Mouse (Mus musculus) olfactory bulb, adult 2 months (tissue): ENCODE measurements around the gene Gdf1.

Source experiments
- CTCF ChIP-seq: fragments of 200-500 bp; IDR thresholded peaks from 2 replicates; pipeline ENCODE4 v1.5.1; 2012; ENCODE audit warnings: low read depth, mild to moderate bottlenecking, low read length, moderate library complexity; ENCODE audit not compliant: insufficient read depth
- POLR2A ChIP-seq: fragments of 200-500 bp; IDR thresholded peaks from 2 replicates; pipeline ENCODE4 v1.6.1; 2012; ENCODE audit warnings: mild to moderate bottlenecking, low read depth, low read length, moderate library complexity; ENCODE audit not compliant: insufficient read depth

GRCm38 (mm10) chr8:70356111-70356510 is 26.5 kb downstream of the Gdf1 start:
- no peak for TF ChIP-seq CTCF
- TF ChIP-seq POLR2A = no peak
